In the genomic region with DNA sequence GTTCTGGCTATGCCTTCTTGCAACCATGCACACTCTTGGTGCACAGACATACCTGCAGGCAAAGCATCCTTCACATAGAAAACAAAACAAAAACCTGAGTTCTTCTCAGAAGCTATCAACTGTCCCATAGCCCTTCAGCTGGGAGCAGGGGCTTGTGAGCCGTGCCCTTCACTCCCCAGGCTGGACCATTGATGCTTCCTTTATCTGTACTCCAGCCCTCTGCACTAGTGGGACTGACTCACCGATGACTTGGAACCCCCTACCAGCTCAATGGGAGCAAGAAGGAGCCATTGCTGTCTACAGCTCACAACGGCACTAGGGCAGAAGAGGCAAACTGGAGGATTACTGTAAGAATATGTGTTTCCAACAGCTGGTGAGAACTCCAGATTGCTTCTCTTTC, we compare ENCODE assay signal across 24 mouse cellular contexts.
DNase-seq lines count a peak whose midpoint lies in the region; ATAC-seq and TF ChIP-seq lines count a peak whose summit lies in the region.
"Had no signal": no experiment of that assay in that cellular context is flagged by ENCODE, and none has a peak within 500 bp of the region (broad histone marks: within the 10 kb centered on the region; RNA-seq: fewer than 3 reads in every experiment).

No protein-coding gene starts in this region.

- H3K9ac ChIP-seq in heart, embryonic 12.5 days = no peak overlapping the region
- 0 out of 2 replicates have a peak overlapping the region, but pooled peaks have one; percentile 44 for H3K9ac ChIP-seq in liver, embryonic 13.5 days
- no peak overlapping the region for H3K9ac ChIP-seq in liver, postnatal 0 days (replicated peaks)
- H3K9ac ChIP-seq: embryonic facial prominence, embryonic 13.5 days; forebrain, embryonic 12.5 days; forebrain, postnatal 0 days; hindbrain, embryonic 12.5 days had no signal

- peak; percentile 75 for DNase-seq in heart, adult 11 months
- no peak for DNase-seq in liver, embryonic 13.5 days
- peak; percentile 9 for DNase-seq in liver, postnatal 0 days
- no peak for DNase-seq in adrenal gland, adult 8-10 months
- no peak for DNase-seq in spleen, postnatal 36 days (ENCODE audit: low spot score in 2 of 2)
- DNase-seq: adrenal gland, postnatal 25 days; B cell, adult 2 months; cerebellum, adult 18-20 months; cerebellum, adult 9-11 months; cerebellum, postnatal 36 days; forebrain, postnatal 0 days; gastrocnemius, adult 2 months; gastrocnemius, postnatal 25 days; heart, postnatal 10 days; heart, postnatal 4 days had no signal

- H3K4me2 ChIP-seq in heart, embryonic 12.5 days = no peak overlapping the region
- no peak overlapping the region for H3K4me2 ChIP-seq in liver, embryonic 13.5 days
- no peak overlapping the region for H3K4me2 ChIP-seq in liver, postnatal 0 days (ENCODE audit: low read depth, low read length)
- H3K4me2 ChIP-seq: embryonic facial prominence, embryonic 13.5 days; forebrain, embryonic 12.5 days; hindbrain, embryonic 12.5 days had no signal

- no peaks in the 10 kb centered on the region for H3K36me3 ChIP-seq in heart, embryonic 12.5 days
- peaks cover 30% of the 10 kb centered on the region for H3K36me3 ChIP-seq in megakaryocyte, embryonic 14.5 days (replicated peaks; ENCODE audit: low read length)
- no peaks in the 10 kb centered on the region for H3K36me3 ChIP-seq in liver, embryonic 13.5 days
- 0 out of 2 replicates have a peak, but pooled peaks cover 3% of the 10 kb centered on the region for H3K36me3 ChIP-seq in liver, postnatal 0 days (replicated peaks; ENCODE audit: insufficient read depth, low read length)
- H3K36me3 ChIP-seq: embryonic facial prominence, embryonic 13.5 days; forebrain, embryonic 12.5 days; hindbrain, embryonic 12.5 days had no signal

- no peak overlapping the region for H3K27ac ChIP-seq in heart, embryonic 12.5 days (ENCODE audit: poor library complexity, severe bottlenecking)
- H3K27ac ChIP-seq in liver, embryonic 13.5 days = peak overlapping the region; percentile 83
- H3K27ac ChIP-seq in liver, postnatal 0 days (ENCODE audit: low read depth) = 0 out of 2 replicates have a peak overlapping the region, but pooled peaks have one; percentile 46
- H3K27ac ChIP-seq: embryonic facial prominence, embryonic 13.5 days; forebrain, embryonic 12.5 days; gastrocnemius, adult 2 months; hindbrain, embryonic 12.5 days had no signal

- 0 out of 2 replicates have a peak, but pooled peaks cover 3% of the 10 kb centered on the region for H3K4me1 ChIP-seq in heart, embryonic 12.5 days (replicated peaks)
- H3K4me1 ChIP-seq in megakaryocyte, embryonic 14.5 days = peaks cover 64% of the 10 kb centered on the region
- H3K4me1 ChIP-seq in liver, embryonic 13.5 days (replicated peaks) = peaks cover 45% of the 10 kb centered on the region
- peaks cover 17% of the 10 kb centered on the region for H3K4me1 ChIP-seq in liver, postnatal 0 days (ENCODE audit: insufficient read depth)
- H3K4me1 ChIP-seq: embryonic facial prominence, embryonic 13.5 days; forebrain, embryonic 12.5 days had no signal

- H3K27me3 ChIP-seq in heart, embryonic 12.5 days (replicated peaks) = no peaks in the 10 kb centered on the region
- no peaks in the 10 kb centered on the region for H3K27me3 ChIP-seq in megakaryocyte, embryonic 14.5 days (replicated peaks)
- 0 out of 2 replicates have a peak, but pooled peaks cover 3% of the 10 kb centered on the region for H3K27me3 ChIP-seq in liver, embryonic 13.5 days
- H3K27me3 ChIP-seq in liver, postnatal 0 days (ENCODE audit: insufficient read depth, low read length) = no peaks in the 10 kb centered on the region
- H3K27me3 ChIP-seq: embryonic facial prominence, embryonic 13.5 days; forebrain, embryonic 12.5 days; hindbrain, embryonic 12.5 days; Patski had no signal

- no peak for ATAC-seq in heart, embryonic 12.5 days (ENCODE audit: insufficient number of reproducible peaks, low FRiP score)
- ATAC-seq in megakaryocyte, adult 5-6 weeks (ENCODE audit: poor library complexity, severe bottlenecking) = no peak
- ATAC-seq in liver, embryonic 13.5 days (ENCODE audit: low read depth) = no peak
- ATAC-seq in liver, postnatal 0 days = no peak
- ATAC-seq: activated CD4-positive, CD25-positive, alpha-beta regulatory T cell, adult 4 months; CD4-positive, CD25-positive, alpha-beta regulatory T cell, adult 4 months; forebrain, postnatal 0 days; Patski had no signal

- H3K4me3 ChIP-seq in heart, embryonic 12.5 days = no peak overlapping the region
- H3K4me3 ChIP-seq in megakaryocyte, embryonic 14.5 days (replicated peaks) = peak overlapping the region; percentile 9
- no peak overlapping the region for H3K4me3 ChIP-seq in liver, embryonic 13.5 days (replicated peaks)
- H3K4me3 ChIP-seq in liver, postnatal 0 days (ENCODE audit: low read depth, low read length) = no peak overlapping the region
- H3K4me3 ChIP-seq: embryonic facial prominence, embryonic 13.5 days; forebrain, embryonic 12.5 days; gastrocnemius, adult 2 months; hindbrain, embryonic 12.5 days had no signal

- no peak for TF ChIP-seq EP300 in liver, postnatal 0 days (IDR thresholded peaks at IDR 0.05; ENCODE audit: low read depth)

- no peak for TF ChIP-seq CTCF in liver, postnatal 0 days (IDR thresholded peaks at IDR 0.05; ENCODE audit: low read depth)

- 81% methylated on average over 3 of the region's 3 CpGs for WGBS in heart, embryonic 12.5 days
- 57% methylated on average over 3 of the region's 3 CpGs for WGBS in liver, embryonic 13.5 days (ENCODE audit: insufficient replicate concordance)
- WGBS in liver, postnatal 0 days (ENCODE audit: insufficient replicate concordance) = 69% methylated on average over 3 of the region's 3 CpGs

- H3K9me3 ChIP-seq in heart, embryonic 12.5 days (replicated peaks) = no peaks in the 10 kb centered on the region
- peaks cover 25% of the 10 kb centered on the region for H3K9me3 ChIP-seq in megakaryocyte, embryonic 14.5 days
- no peaks in the 10 kb centered on the region for H3K9me3 ChIP-seq in liver, embryonic 13.5 days (replicated peaks)
- H3K9me3 ChIP-seq in liver, postnatal 0 days (ENCODE audit: low read length) = peaks cover 3% of the 10 kb centered on the region; the same call in 1 of the 2 replicates
- H3K9me3 ChIP-seq: embryonic facial prominence, embryonic 13.5 days; forebrain, embryonic 12.5 days had no signal

Comparison
In these comparisons a context has a peak if more than half of its experiments do, and no peak if none do; other contexts are left out.
1. DNase-seq: peak in heart, adult 11 months (single experiment) and liver, postnatal 0 days (single experiment); none in liver, embryonic 13.5 days (single experiment), adrenal gland, adult 8-10 months (single experiment) and spleen, postnatal 36 days (0 of 2).